Mouse (Mus musculus) monocyte, adult 59 days (primary cell): ENCODE measurements around the gene Olfr1347. TPM values are rescaled to one million over a fixed set of nuclear protein-coding genes. Genes with fewer than 3 reads are reported as not detected.

Experiments used
- total RNA-seq, 2 experiments: library from RNA; stranded (reverse); gene quantifications; one replicate each; pipeline ENCODE4 v1.2.4; 2023

The Olfr1347 gene
- total RNA-seq: not detected

GRCm38 (mm10) chr7:6499655-6500054 is at the start of gene Olfr1347:
Gene Olfr1347, minus strand, starts transcription at chr7:6499755.

DNA sequence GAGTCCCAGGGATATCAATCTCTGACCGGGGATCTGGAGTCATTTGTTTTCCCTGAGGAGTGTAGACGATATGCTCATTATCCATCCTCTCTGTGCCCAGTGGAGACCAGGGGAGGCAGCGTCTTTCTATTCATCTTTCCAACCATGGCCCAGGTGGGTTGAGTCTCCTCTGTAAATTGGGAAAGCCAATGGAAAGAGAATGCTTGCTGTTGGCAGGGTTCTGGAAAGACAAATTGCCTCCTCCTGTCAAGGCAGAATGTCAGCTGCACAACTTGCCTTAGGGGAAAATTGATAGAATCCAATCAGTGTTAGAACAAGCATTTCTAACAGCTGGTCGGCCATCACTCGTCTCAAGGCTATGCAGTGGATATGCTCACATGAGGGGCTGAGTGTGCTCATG is 23.3 kb upstream of the Olfr1347 start, which contains the start of gene Olfr1349:
TSS of gene Olfr1349 (minus strand) at position 101 of the 400 bp plus-strand sequence.

GRCm38 (mm10) chr7:6508648-6509047 is 9.1 kb upstream of the Olfr1347 start, which contains the start of gene Olfr1348:
Gene Olfr1348, minus strand, starts transcription at chr7:6508748.

DNA sequence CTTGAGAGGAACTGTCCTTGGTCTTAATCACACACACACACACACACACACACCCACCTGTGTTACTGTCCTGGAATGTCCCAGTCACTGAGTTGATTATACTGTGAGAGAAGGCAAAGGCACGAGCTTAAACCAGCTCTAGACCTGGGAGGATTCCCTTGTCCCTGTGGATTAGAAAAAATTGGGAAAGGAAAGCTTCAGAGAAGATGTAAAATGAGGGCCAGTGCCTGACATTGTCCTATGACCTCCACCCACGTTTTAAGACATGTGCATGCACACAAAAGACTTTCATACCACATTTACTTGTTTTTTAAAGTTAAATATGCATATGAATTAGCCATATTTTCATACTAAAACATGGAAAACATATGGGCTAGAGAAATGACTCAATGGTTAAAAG is 12.7 kb downstream of the Olfr1347 start, which contains the start of gene Olfr5:
TSS of gene Olfr5 (minus strand) at position 101 of the 400 bp plus-strand sequence.

GRCm38 (mm10) chr7:6466951-6467350 is 32.6 kb downstream of the Olfr1347 start, which contains the start of gene Olfr1346:
Gene Olfr1346, plus strand, starts transcription at chr7:6467101.

GRCm38 (mm10) chr7:6455868-6456267 is 43.7 kb downstream of the Olfr1347 start, which contains the start of gene Olfr1336:
Gene Olfr1336, plus strand, starts transcription at chr7:6456168.

GRCm38 (mm10) chr7:6438388-6438787 is 61.2 kb downstream of the Olfr1347 start, which contains the start of gene Olfr1344:
Gene Olfr1344, plus strand, starts transcription at chr7:6438688.

Other genes with a start within 250 kb of the Olfr1347 start
- gene Epp13, start 247.0 kb downstream of the Olfr1347 start, total RNA-seq: not detected
- gene Zfp667, start 213.2 kb downstream of the Olfr1347 start, total RNA-seq: 1 to 10 TPM; 1.7 to 3.0 TPM
- 1 to 10 TPM; 1.4 to 1.9 TPM for gene Zfp583, start 168.5 kb downstream of the Olfr1347 start, total RNA-seq
- gene Gm3854, start 156.0 kb downstream of the Olfr1347 start, total RNA-seq: not detected
- 1 to 10 TPM in 1 of 2 experiments, under 1 TPM in 1; 0.89 to 1.9 TPM for gene Zfp78, start 136.5 kb downstream of the Olfr1347 start, total RNA-seq
- gene Zfp28, start 116.5 kb downstream of the Olfr1347 start, total RNA-seq: 1 to 10 TPM; 1.9 to 2.9 TPM
- not detected for gene Smim17, start 101.0 kb downstream of the Olfr1347 start, total RNA-seq
- gene Gm20715, start 89.5 kb downstream of the Olfr1347 start, total RNA-seq: not detected
- not detected for gene Olfr1344, start 61.1 kb downstream of the Olfr1347 start, total RNA-seq
- not detected for gene Olfr1336, start 43.6 kb downstream of the Olfr1347 start, total RNA-seq
- not detected for gene Olfr1346, start 32.7 kb downstream of the Olfr1347 start, total RNA-seq
- not detected for gene Olfr5, start 12.8 kb downstream of the Olfr1347 start, total RNA-seq
- not detected for gene Olfr1348, start 9.0 kb upstream of the Olfr1347 start, total RNA-seq
- gene Olfr1349, start 23.2 kb upstream of the Olfr1347 start, total RNA-seq: not detected
- gene Olfr1350, start 65.1 kb upstream of the Olfr1347 start, total RNA-seq: not detected
- gene Zim1, start 196.7 kb upstream of the Olfr1347 start, total RNA-seq: not detected
- not detected for gene Peg3, start 230.7 kb upstream of the Olfr1347 start, total RNA-seq
- gene Usp29, start 230.8 kb upstream of the Olfr1347 start, total RNA-seq: not detected